Mouse (Mus musculus) cortical plate, adult 2 months (tissue): ENCODE results near the gene Cd7.

ENCODE experiments used
- CTCF ChIP-seq: fragments of 200-500 bp; IDR thresholded peaks from 2 replicates; pipeline ENCODE4 v1.5.1; 2011; ENCODE audit warnings: mild to moderate bottlenecking, control low read depth, low read length; ENCODE audit not compliant: insufficient read depth; ENCODE audit errors: extremely low read depth
- POLR2A ChIP-seq: fragments of 200-500 bp; IDR thresholded peaks from 2 replicates; pipeline ENCODE4 v1.6.1; 2011; ENCODE audit warnings: mild to moderate bottlenecking, low read length, control low read depth; ENCODE audit not compliant: insufficient read depth; ENCODE audit errors: extremely low read depth

DNA sequence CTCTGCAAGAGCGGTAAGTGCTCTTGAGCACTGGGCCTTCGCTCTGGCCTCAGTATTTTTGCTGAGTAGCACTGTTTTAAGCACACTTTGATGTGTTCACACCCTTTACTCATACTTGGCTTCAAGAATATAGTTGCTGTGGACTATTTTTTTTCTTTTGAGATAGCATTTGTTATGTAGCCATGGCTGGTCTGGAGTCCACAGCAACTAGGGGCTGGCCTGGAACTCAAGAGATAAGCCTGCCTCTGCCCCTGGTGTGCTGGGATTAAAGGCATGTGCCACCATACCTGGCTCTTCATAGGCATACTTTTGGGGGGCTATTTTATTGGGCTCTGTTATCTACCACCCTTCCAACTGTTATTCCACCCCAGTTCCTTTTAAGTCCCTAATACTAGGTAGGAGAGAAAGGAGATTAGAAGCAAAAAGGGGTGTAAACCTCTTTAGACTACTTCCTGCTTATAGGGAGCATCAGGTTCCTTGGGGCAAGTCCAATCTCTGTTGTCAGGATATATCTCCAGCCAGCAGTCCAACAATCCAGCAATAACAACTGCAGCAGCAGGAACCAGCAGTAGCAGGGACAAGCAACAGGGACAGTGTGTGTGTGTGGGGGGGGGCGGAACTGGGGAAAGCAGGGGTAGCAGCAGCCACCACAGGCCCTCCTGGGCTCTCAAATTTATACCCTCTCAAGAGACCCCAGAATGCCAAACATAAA, 29.0 kb downstream of the Cd7 start:
- TF ChIP-seq POLR2A, result no peak
- TF ChIP-seq CTCF, result no peak
